Mouse (Mus musculus) ovary, postnatal 10 days (tissue): ENCODE data around the gene Gm20388.

Experiments
- DNase-seq: peaks from one replicate; pipeline ENCODE4 v3.0.0; 2022; ENCODE audit warnings: low spot score

Gene Gm20388

GRCm38 (mm10) chr8:121898401-121898931 lies 1987.8 kb downstream of the Gm20388 start:
- DNase-seq = no peak

DNA sequence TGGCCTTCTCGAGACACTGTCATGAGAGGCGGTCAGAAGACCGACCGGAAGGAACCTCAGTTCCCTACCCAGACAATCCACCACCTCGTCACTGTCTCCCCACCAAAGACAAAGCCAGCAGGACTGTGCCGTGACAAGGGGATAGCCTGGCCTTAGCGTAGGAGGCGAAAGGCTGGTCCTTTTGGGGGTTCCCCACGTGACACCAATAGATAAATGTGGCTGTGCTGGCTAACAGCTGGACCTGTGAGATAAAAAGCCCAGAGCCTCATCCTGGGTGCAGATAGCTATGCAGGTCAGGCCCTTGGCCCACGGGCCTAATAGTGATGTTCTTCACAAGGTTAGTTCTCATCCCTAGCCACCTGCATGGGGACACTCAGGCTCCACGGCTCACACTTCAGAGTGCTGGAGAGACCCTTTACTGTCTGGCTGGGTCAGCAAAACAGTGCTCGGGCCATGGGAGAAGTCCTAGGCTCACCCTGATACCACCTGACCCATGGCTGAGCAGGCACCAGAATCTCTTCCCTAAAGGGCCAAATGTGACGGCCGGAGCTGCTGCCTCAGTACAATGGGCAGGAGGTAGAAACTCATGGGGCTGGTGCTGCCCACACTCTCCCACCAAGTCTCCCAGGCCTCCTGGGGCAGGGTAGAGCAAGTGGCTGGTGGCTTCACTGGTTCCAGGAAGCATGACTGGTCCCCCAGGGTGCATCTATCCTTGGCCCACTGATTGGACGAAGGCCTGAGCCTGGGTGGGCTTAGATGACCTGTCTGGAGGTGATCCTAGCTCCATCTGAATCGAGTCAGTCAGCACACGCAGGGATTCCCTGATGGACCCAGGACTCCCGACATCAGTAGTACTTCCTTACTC lies 1988.8 kb downstream of the Gm20388 start:
- DNase-seq = no peak

DNA sequence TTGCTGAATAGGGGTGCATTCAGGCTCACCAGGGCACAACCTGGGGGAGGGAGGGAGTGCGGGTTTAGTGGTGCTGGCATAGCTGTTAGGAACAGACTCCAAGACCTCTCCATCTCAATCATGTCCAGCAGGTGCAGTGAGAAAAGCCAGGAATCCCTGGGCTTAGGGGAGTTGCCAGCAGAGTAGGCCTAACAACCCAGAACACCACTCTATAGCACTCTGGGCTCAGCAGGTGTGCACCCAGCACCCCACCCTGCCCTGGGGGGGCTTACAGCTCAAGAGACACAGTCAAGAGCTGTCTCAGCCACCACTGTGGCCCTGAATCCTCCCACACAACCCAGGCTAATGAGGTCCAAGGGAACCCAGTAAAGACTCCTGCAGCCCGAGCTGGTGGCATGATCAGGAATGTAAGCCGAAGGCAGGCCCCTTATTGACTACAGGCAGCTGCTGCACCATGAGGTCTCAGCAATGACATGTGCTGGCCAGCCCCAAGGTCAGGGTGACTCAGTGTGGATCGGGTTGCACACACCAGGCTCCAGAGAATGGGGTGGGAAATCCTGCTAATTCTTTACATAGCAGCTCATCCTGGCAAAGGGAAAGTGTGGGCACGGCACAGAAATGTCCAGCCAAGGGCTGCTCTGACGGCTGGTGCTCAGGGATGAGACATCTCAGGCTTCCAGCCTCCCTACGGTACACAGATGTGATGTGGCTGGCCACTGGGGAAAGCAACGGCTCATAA lies 1991.0 kb downstream of the Gm20388 start:
- DNase-seq = no peak

- no peak for DNase-seq
Observed at GRCm38 (mm10) chr8:121903977-121904376, 1993.3 kb downstream of the Gm20388 start.

- DNase-seq = no peak
Observed at GRCm38 (mm10) chr8:121904999-121905398, 1994.4 kb downstream of the Gm20388 start.

- DNase-seq = no peak
Observed at GRCm38 (mm10) chr8:121905420-121905819, 1994.8 kb downstream of the Gm20388 start.

DNA sequence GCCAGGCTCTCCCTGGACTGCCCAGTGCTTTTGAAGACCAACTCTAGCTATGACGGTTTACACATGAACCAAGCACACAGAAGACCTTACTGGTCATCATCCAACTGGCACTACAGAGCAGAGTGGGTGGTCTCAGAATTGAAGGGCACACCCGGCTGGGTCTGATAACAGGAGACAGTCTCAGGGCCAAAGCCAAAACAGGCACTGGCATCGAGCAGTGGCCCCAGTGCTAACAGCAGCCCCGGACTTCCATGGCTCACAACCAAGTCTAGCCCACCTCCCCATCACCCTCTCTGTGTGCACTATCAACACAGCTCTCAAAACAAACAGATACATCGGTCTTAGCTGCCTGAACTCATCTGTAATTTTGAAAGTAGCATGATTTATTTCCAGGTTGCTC lies 1995.2 kb downstream of the Gm20388 start:
- DNase-seq = no peak

DNA sequence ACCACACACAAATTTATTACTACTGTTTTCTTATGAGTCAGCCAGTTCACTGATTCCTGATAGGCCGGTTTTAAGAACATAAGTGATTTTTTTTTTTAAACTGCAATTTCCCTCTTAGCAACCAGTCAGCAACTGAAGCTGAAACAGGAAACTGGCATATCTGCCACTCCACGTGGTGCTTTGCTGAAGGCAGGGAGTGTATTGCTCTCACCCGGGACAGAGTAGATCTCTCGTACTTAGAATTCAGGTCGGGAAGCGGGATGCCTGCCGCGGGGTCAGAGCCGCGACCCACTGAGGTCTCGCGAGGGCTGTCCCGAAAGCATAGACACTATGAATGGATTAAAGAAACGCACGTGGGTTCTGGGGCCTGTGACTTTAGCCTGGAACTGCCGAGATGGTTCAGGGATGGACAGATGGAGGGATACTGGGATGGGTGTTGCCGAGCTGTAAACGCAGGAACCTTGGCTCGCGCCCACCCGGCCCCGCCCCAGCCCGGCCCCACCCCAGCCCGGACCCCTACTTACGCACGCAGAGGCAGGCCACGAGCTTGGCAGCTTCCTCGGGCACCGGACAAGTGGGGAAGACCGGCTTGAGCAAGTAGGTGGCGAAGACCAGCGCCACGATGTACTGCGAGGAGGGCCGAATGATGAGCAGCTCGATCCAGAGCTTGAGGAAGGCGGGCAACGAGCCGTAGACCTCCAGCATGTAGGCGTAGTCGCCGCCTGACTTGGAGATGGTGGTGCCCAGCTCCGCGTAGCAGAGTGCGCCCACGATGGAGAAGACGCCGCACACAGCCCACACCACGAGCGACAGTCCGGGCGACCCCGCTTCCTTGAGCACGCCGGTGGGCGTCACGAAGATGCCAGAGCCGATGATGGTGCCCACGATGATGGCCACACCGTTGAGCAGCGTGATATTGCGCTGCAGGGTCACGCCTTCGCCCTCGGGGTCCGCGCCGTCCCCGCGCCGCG lies 1996.2 kb downstream of the Gm20388 start:
- DNase-seq = no peak

DNA sequence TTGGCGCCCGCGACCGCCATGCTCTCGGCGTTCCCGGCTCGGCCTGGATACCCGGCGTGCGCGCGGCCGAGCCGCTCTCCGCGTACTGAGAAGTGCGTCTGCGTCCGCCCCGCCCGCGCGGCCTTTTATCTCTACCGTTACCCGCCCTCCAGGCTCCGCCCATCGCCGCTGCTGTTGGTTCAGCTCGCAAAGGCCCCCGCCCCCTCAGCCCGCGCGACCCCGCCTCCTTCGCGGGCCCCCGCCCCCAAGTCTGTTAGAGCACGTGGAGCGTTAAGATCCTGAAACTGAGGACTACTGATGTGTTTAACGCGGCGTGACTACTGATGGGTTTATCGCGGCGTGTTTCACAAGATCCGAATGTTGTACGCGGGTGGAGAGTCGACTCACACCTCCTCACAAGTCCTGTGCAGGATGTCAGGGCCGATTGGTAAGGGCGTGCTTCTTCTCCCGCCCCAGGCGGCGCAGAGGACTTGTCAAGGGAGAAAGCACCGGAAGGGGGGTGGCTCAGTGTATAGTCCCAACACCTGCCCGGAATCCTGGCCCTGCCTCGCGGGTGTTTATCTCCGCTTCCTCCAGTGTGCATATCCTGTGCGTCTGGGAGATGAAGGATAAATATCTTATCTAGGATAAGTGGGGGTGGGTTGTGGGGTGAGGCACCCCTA lies 1997.1 kb downstream of the Gm20388 start, which contains the start of gene Slc7a5:
Gene Slc7a5 (minus strand): TSS at position 108 of the 662 bp plus-strand sequence.
- peak; percentile 85 for DNase-seq

DNA sequence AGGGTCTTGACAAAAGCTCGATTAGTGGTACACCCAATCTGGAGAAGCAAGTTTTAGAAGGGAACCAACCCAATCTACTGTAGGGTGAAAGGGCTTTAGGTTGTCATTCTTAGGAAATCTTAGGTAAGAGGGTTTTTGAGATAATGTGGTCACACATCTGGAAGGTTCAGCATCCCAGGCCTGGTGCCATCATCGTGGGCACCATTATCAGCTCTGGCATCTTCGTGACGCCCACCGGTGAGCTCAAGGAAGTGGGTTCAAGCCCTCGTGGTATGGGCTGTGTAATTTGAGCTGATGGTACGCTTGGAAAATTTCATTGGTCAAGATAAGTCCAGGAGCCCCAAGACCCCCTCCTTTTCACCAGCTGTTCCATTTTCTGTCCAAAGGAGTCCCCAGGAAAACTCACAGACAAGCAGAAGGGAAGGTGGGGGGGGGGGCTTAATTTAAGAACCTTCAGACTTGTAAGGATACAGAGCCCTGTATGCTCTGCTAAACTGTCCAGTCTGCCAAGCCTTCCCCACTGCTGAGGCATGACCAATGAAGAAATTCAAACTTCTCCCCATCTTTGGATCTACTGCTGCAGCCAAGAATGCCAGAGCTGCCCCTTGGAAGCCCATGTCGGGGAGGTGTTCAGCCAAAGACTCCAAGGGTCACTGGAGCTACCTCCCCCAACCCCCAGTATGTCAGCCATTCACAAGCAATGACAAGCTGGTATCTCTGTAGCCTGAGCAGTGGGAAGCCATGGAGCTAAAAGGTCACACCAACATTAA lies 1997.9 kb downstream of the Gm20388 start:
- no peak for DNase-seq

DNA sequence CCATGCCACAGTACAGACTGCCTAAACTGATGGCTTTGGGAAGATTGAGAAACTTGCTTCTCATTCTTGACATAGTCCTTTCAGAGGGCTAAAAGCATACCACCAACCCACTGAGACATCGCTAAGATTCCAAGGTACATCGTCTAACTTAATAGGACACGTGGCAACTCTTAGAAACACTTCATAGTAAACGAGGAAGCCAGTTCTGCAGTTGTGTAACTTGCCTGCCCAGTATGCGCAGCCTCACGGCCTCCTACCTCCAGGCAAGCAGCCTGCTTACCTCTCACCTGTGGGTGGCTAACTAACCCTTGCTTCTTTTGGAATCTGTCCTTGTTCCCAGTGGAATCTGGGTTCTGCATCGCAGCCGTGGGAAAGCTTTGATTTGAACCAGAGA lies 1998.5 kb downstream of the Gm20388 start:
- DNase-seq = no peak

DNA sequence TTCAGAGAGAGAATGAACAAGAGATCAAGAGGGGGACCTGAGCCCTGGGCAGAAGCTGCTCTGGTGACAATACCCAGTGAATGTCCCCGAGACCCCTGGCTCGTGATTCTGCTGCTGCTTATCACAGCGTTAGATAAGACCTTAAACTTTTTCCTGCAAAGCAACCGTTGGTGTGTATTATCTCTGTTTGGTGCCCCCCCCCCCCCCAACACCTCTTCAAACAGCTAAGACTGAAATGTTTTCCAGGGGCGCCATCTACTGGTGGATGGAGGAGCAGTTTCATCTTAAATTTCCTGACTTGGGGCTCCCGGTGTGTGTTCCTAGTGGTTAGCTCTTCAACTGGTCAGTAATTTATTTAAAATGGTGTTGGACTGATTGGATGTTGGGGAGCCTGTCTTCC lies 1999.0 kb downstream of the Gm20388 start:
- peak; percentile 61 for DNase-seq

- DNase-seq = no peak
Observed at GRCm38 (mm10) chr8:121911400-121911799, 2000.8 kb downstream of the Gm20388 start.

DNA sequence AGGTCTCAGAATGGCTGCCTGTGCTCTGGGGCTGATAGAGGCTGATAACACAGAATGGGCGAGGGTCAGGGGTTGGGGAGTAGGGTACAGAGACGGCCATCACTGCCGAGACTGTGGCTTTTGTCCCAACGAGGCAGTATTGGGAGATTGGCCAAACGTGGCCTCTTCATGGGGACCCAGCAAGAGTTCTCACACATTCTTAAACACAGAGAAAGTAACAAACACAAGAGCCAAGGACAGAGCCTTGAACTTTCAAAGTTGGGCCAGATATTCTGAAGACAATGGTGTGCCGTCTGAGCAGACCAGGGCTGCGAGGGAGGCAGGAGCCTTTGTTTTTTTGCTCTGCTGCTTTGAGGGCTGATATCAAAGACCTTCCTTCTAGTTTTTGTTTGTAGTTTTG lies 2001.3 kb downstream of the Gm20388 start:
- no peak for DNase-seq

GRCm38 (mm10) chr8:121912831-121913230 lies 2002.2 kb downstream of the Gm20388 start:
- no peak for DNase-seq

GRCm38 (mm10) chr8:121913378-121913777 lies 2002.7 kb downstream of the Gm20388 start:
- DNase-seq = no peak

- no peak for DNase-seq
Observed at GRCm38 (mm10) chr8:121919158-121919557, 2008.5 kb downstream of the Gm20388 start.

- no peak for DNase-seq
Observed at GRCm38 (mm10) chr8:121919731-121920130, 2009.1 kb downstream of the Gm20388 start.

DNA sequence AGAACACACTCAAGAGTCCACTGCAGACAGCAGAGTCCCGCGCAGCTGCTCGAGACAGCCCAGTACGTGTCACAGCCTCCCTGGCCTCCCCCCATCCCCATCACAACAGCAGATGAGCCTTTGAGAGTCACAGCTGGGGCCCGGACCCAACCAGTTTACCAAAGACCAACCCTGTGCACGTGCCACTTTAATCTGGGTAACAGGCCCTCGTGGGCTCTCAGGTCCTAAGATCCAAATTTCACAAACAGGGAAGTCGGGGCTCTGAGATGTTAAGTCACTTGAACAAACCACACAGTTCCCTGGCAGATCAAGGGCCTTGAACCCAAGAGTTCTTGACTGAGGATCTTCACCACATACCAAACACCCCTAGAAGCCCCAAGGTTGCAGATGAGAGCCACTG lies 2010.9 kb downstream of the Gm20388 start:
- DNase-seq = no peak

- DNase-seq = peak; percentile 32
Observed at GRCm38 (mm10) chr8:121922101-121922500, 2011.5 kb downstream of the Gm20388 start.
